Mouse (Mus musculus) hindbrain, postnatal 0 days (tissue): ENCODE results near the gene Npr3. TPM values are rescaled to one million over a fixed set of nuclear protein-coding genes. Genes with fewer than 3 reads are reported as not detected.

Experiments
- ATAC-seq: fragments of 200-750 bp; cut with Nextera tagmentation; 2 replicates; pipeline ENCODE4 v1.8.0; 2017; ENCODE audit warnings: mild to moderate bottlenecking, moderate TSS enrichment, moderate library complexity
- DNase-seq: peaks from one replicate; pipeline ENCODE4 v3.0.0-alpha.2; 2015; ENCODE audit warnings: low spot score
- H3K27ac ChIP-seq: fragments of 300-500 bp; sonication (generic); 2 replicates; pipeline ENCODE4 v1.5.1; 2014; ENCODE audit warnings: mild to moderate bottlenecking
- H3K27me3 ChIP-seq: fragments of 300-500 bp; sonication (generic); 2 replicates; pipeline ENCODE4 v1.6.1; 2014; ENCODE audit warnings: low read length, mixed read lengths; ENCODE audit not compliant: insufficient read depth
- H3K36me3 ChIP-seq: fragments of 300-500 bp; sonication (generic); 2 replicates; pipeline ENCODE4 v1.6.1; 2014; ENCODE audit warnings: low read length, mixed read lengths; ENCODE audit not compliant: insufficient read depth
- H3K4me1 ChIP-seq: fragments of 300-500 bp; sonication (generic); 2 replicates; pipeline ENCODE4 v1.6.1; 2014; ENCODE audit warnings: antibody characterized with exemption, low read length, mixed read lengths; ENCODE audit not compliant: insufficient read depth
- H3K4me2 ChIP-seq: fragments of 300-500 bp; sonication (generic); 2 replicates; pipeline ENCODE4 v1.6.1; 2014; ENCODE audit warnings: low read depth, mild to moderate bottlenecking, low read length, moderate library complexity, mixed read lengths
- H3K4me3 ChIP-seq: fragments of 300-500 bp; sonication (generic); 2 replicates; pipeline ENCODE4 v1.5.1; 2014; ENCODE audit warnings: low read length
- H3K9ac ChIP-seq: fragments of 300-500 bp; sonication (generic); replicated peaks from 2 replicates; pipeline ENCODE4 v1.6.1; 2014; ENCODE audit warnings: mild to moderate bottlenecking, low read length, moderate library complexity, mixed read lengths
- H3K9me3 ChIP-seq: fragments of 300-500 bp; sonication (generic); 2 replicates; pipeline ENCODE4 v1.6.1; 2016; ENCODE audit warnings: low read length, mixed read lengths
- CTCF ChIP-seq: IDR thresholded peaks from 2 replicates; pipeline ENCODE4 v1.5.1; 2016; ENCODE audit warnings: antibody characterized with exemption, control low read depth, low read depth
- WGBS: fragments of 180-500 bp; shearing (Covaris S2); extraction: QIAGEN DNeasy Blood & Tissue Kit; methylation state at CpG from one replicate; pipeline ENCODE4 v1.1.7; 2014; 5-methylcytosine and 5-hydroxymethylcytosine counted together
- polyA plus RNA-seq: library from polyadenylated mRNA; unstranded; fragments of >200 nt; fragmentation: Nextera tagmentation; extraction: Ambion mirVana; gene quantifications from 2 replicates; pipeline ENCODE4 v1.2.1, GENCODE M21; 2015
- total RNA-seq: library from RNA; depleted of rRNA; stranded (reverse); fragments of >200 nt; gene quantifications from 2 replicates; pipeline ENCODE4 v1.2.3, GENCODE M21; 2014

Npr3 gene
- total and polyA plus RNA-seq, 2 experiments from 2014 or later = 0.66 to 2.9 TPM

DNA sequence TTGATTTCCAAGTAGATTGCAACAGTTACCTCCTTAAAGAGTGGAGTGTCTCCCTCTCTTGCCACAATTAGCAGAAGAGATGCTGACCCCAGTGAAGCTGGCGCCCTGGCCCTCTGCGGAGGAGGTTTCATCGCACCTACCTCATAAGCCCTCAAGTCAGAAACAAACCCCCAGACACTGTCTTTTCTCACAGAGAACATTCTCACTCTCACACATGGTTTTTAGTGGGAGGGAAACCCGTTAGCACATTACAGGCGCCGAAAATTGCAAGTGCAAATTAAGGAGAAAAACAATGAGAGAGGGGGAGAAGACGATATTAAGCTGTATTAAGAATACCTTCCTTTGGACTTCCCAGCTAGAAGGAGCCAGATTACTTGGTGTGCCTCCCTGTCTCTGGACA lies 44.8 kb downstream of the Npr3 start:
- Histone ChIP-seq H3K27ac (no peak overlapping the region), H3K9ac (no peak overlapping the region), H3K4me1 (no peaks in the 10 kb centered on the region), H3K36me3 (no peaks in the 10 kb centered on the region), H3K4me2 (no peak overlapping the region), H3K9me3 (no peaks in the 10 kb centered on the region), H3K27me3 (no peaks in the 10 kb centered on the region), H3K4me3 (no peak overlapping the region)
- DNase-seq = no peak
- TF ChIP-seq CTCF = no peak
- 89% methylated on average over 7 of the region's 7 CpGs for WGBS
- ATAC-seq = no peak

DNA sequence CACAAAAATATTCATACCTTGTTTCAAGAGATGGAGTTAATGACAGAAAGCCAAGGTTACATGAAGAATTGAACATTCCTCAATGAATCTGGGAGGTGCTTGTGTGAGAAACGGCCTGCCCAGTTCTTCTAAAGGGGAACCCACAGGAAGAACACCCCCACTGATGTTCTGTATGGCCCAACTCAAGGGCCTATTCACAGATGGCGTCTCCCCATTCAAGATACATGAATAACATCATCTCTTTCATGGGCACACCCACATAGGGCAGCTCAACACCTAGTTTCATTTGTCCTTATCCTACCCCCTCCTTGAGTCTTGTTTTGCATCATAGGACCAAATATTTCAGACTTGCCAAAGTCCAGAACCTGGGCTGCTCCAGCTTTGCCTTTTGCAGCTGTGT lies 46.8 kb downstream of the Npr3 start:
- H3K27me3 ChIP-seq = no peaks in the 10 kb centered on the region
- no peaks in the 10 kb centered on the region for H3K36me3 ChIP-seq
- no peak for TF ChIP-seq CTCF
- no peak for DNase-seq
- WGBS = 81% methylated on average over 2 of the region's 2 CpGs
- no peaks in the 10 kb centered on the region for H3K9me3 ChIP-seq
- H3K4me2 ChIP-seq = no peak overlapping the region
- H3K9ac ChIP-seq = no peak overlapping the region
- no peaks in the 10 kb centered on the region for H3K4me1 ChIP-seq
- no peak for ATAC-seq
- no peak overlapping the region for H3K4me3 ChIP-seq
- H3K27ac ChIP-seq = no peak overlapping the region

DNA sequence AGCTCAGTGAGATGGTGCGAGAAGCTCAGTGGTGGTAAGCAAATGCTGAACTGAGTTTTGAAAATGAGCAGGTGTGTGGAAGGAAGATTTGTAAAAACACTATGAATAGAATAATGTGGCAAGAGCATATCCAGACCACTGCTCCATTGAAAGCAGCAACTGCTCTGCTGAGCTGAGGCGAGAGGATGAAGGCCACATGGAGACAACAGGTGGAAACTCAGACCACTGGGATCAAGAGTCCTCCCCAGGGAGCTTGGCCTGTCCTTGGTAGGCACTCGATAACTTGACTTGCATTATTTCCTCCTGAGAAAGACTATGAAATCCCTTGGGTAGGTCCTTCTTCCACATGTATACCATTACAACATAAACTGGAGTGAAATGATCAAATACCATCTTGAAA lies 47.3 kb downstream of the Npr3 start:
- Histone ChIP-seq H3K4me3 (no peak overlapping the region), H3K4me2 (no peak overlapping the region), H3K27me3 (no peaks in the 10 kb centered on the region), H3K9ac (no peak overlapping the region), H3K4me1 (no peaks in the 10 kb centered on the region), H3K9me3 (no peaks in the 10 kb centered on the region), H3K36me3 (no peaks in the 10 kb centered on the region), H3K27ac (no peak overlapping the region)
- no peak for TF ChIP-seq CTCF
- no peak for DNase-seq
- 88% methylated on average over 3 of the region's 3 CpGs for WGBS
- no peak for ATAC-seq

DNA sequence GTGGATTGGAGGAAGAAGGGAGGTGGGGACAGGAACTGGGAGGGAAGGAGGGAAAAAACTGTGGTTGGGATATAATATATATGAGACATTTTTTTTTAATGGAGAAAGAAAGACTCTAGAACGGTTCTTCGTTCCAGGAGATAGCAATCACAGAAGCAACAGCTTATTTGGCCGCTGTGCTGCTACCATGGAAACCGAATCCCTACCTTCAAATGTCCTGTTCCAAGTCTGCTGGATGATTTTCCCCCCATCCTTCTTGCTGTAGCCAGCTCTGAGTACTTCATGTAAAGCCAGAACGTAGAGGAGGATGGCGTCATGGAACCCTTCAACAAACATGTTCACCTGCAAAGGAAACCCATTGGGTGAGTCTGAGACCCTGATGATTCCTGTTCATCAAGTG lies 48.7 kb downstream of the Npr3 start:
- H3K4me3 ChIP-seq = no peak overlapping the region
- TF ChIP-seq CTCF = no peak
- no peaks in the 10 kb centered on the region for H3K27me3 ChIP-seq
- no peaks in the 10 kb centered on the region for H3K4me1 ChIP-seq
- no peak overlapping the region for H3K4me2 ChIP-seq
- no peaks in the 10 kb centered on the region for H3K36me3 ChIP-seq
- no peak overlapping the region for H3K9ac ChIP-seq
- ATAC-seq (no peak), DNase-seq (no peak)
- H3K9me3 ChIP-seq = no peaks in the 10 kb centered on the region
- 89% methylated on average over 6 of the region's 6 CpGs for WGBS
- no peak overlapping the region for H3K27ac ChIP-seq

DNA sequence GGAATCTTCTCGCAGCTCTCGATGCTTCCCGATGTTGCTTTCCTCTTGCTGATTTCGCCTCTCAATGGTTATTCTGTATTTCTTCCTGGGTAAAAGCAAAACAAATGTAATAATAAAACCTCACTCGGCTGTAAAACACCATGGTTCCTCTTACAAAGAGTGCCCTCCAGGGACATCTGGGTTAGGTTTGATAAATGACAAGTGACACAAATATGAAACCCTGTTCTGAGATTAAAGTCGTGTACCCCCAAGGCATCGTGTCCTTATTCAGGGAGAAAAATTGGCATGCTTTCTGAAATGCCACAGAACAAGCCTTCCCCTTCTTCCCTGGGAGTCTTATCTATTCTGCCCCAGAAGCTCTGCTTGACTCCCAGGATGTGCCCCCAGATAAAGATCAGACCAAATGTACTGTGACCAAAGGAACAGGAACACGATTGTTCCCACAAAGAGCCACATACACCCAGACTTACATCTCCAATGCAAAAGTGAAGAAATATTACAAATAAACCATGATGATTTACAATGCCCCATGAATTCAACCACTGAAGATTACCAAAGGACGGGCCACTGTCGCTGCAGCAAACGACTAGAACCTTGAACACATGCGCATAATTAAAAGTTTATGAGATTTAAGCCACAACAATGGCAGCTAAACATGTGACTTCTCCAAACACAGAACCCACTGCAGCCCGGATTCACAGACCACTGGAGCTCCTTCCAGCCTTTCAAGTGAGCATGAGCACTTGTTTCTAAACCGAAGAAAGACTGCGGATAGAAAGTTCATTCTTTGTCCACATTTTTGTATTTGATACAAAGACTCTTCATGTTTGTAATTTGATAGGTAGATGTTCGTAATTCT lies 61.7 kb downstream of the Npr3 start:
- no peak overlapping the region for H3K27ac ChIP-seq
- H3K4me2 ChIP-seq = no peak overlapping the region

DNA sequence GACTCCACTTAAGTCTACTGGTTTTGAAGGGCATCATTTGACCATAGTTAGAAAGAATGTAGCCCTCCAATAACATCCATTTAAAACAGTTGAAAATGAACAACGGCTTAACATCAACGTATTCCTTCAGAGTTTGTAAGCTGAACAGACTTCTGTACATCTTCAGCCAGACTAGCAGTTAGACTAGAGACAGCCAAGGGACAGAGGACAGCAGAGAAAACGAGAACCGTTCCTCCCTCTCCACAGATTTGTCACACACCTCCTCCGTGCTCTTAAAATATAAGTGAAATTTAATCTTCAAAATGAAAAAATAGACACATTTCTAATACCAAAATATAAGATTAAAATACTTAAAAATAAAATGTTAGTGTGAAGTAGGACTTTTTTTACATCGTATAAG lies 63.0 kb downstream of the Npr3 start:
- ATAC-seq (no peak), DNase-seq (no peak)
- H3K9ac ChIP-seq = no peak overlapping the region
- TF ChIP-seq CTCF = no peak
- H3K4me1 ChIP-seq = no peaks in the 10 kb centered on the region
- H3K27me3 ChIP-seq = no peaks in the 10 kb centered on the region
- H3K4me3 ChIP-seq = no peak overlapping the region
- no peaks in the 10 kb centered on the region for H3K9me3 ChIP-seq
- no peaks in the 10 kb centered on the region for H3K36me3 ChIP-seq
- H3K27ac ChIP-seq = no peak overlapping the region
- WGBS = 87% methylated on average over 6 of the region's 6 CpGs
- H3K4me2 ChIP-seq = no peak overlapping the region

More for the DNA sequence above, 61.7 kb downstream of the Npr3 start:
- H3K4me3 ChIP-seq = no peak overlapping the region
- H3K9me3 ChIP-seq = no peaks in the 10 kb centered on the region
- 64% methylated on average over 16 of the region's 16 CpGs for WGBS
- H3K27me3 ChIP-seq = no peaks in the 10 kb centered on the region
- H3K36me3 ChIP-seq = no peaks in the 10 kb centered on the region
- no peak overlapping the region for H3K9ac ChIP-seq
- H3K4me1 ChIP-seq = no peaks in the 10 kb centered on the region
- no peak for TF ChIP-seq CTCF
- peak; percentile 8 for DNase-seq
- ATAC-seq = no peak

DNA sequence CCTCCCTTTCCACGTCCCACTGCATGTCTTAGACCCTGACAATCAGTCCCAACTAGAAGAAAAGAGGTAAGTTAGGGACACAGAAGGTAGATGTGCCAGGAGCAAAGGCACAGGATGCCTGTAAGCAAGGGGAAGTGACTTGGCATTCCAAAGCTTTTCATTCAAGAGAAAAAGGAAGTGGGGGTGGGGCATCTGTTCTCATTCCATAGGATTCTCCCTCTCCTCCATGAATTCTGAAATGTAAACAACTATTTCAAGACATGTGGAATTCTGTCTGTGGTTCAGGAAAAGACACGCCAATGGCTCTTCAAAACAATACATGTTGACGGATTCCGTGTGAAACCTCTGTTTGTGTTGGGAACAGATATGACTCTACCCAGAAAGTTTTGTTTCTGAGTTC lies 65.3 kb downstream of the Npr3 start:
- no peaks in the 10 kb centered on the region for H3K27me3 ChIP-seq
- no peak for ATAC-seq

More for the DNA sequence above, 65.3 kb downstream of the Npr3 start:
- H3K4me1 ChIP-seq = no peaks in the 10 kb centered on the region
- H3K9me3 ChIP-seq = no peaks in the 10 kb centered on the region
- no peak overlapping the region for H3K4me3 ChIP-seq
- TF ChIP-seq CTCF = no peak
- H3K4me2 ChIP-seq = no peak overlapping the region
- no peak for DNase-seq
- H3K27ac ChIP-seq = no peak overlapping the region
- WGBS = 82% methylated on average over 4 of the region's 4 CpGs
- H3K9ac ChIP-seq = no peak overlapping the region
- H3K36me3 ChIP-seq = no peaks in the 10 kb centered on the region
